Mouse (Mus musculus) liver, adult 2 months (tissue): ENCODE results near the gene Batf. TPM values are rescaled to one million over a fixed set of nuclear protein-coding genes. Genes with fewer than 3 reads are reported as not detected.

Source experiments
- DNase-seq: peaks from one replicate; pipeline ENCODE4 v3.0.0-alpha.2; 2011; ENCODE audit warnings: low read depth, low spot score; ENCODE audit errors: extremely low read depth
- H3K27ac ChIP-seq: fragments of 200-500 bp; replicated peaks from 2 replicates; pipeline ENCODE4 v1.5.1; 2012; ENCODE audit warnings: low read depth, mild to moderate bottlenecking, control low read depth, inconsistent platforms, low read length; ENCODE audit not compliant: insufficient read depth
- H3K27me3 ChIP-seq: fragments of 200-500 bp; 2 replicates; pipeline ENCODE4 v1.6.1; 2012; ENCODE audit warnings: mild to moderate bottlenecking, moderate library complexity, low read length, inconsistent platforms; ENCODE audit not compliant: control insufficient read depth, insufficient read depth
- H3K36me3 ChIP-seq: fragments of 200-500 bp; 2 replicates; pipeline ENCODE4 v1.6.1; 2012; ENCODE audit warnings: low read length, inconsistent platforms; ENCODE audit not compliant: control insufficient read depth, insufficient read depth
- H3K4me1 ChIP-seq: fragments of 200-500 bp; 2 replicates; pipeline ENCODE4 v1.6.1; 2011; ENCODE audit warnings: low read length; ENCODE audit not compliant: control insufficient read depth, insufficient read depth
- H3K4me3 ChIP-seq: fragments of 200-500 bp; 2 replicates; pipeline ENCODE4 v1.5.1; 2011; ENCODE audit warnings: low read depth, mild to moderate bottlenecking, control low read depth, low read length, moderate library complexity; ENCODE audit not compliant: insufficient read depth
- H3K79me2 ChIP-seq: fragments of 200-500 bp; 2 replicates; pipeline ENCODE4 v1.6.1; 2012; ENCODE audit warnings: inconsistent platforms, mild to moderate bottlenecking, low read length, moderate library complexity; ENCODE audit not compliant: control insufficient read depth, insufficient read depth
- H3K9ac ChIP-seq: fragments of 200-500 bp; 2 replicates; pipeline ENCODE4 v1.6.1; 2012; ENCODE audit warnings: low read depth, mild to moderate bottlenecking, control low read depth, inconsistent platforms, low read length
- CTCF ChIP-seq: fragments of 200-500 bp; IDR thresholded peaks from 2 replicates; pipeline ENCODE4 v1.5.1; 2011; ENCODE audit warnings: low read depth, low read length, control low read depth
- POLR2A ChIP-seq: fragments of 200-500 bp; IDR thresholded peaks from 2 replicates; pipeline ENCODE4 v1.6.1; 2011; ENCODE audit warnings: low read length, control low read depth; ENCODE audit not compliant: insufficient read depth; ENCODE audit errors: extremely low read depth
- WGBS: fragments of 180-500 bp; shearing (Covaris S2); methylation state at CpG from one replicate; pipeline ENCODE4 v1.1.7; 2018; 5-methylcytosine and 5-hydroxymethylcytosine counted together
- polyA plus RNA-seq: library from polyadenylated mRNA; depleted of rRNA; stranded (reverse); fragments of >200 nt; gene quantifications from 2 replicates; pipeline ENCODE4 v1.2.3, GENCODE M21; 2012; rRNA removed
- total RNA-seq: library from RNA; depleted of rRNA; stranded (reverse); fragments of >200 nt; gene quantifications from 2 replicates; pipeline ENCODE4 v1.2.3, GENCODE M21; 2014; rRNA removed

Batf gene
- total RNA-seq: 0.74 and 1.8 TPM in 2 replicates
- polyA plus RNA-seq: 0.39 and 0.76 TPM in 2 replicates

GRCm38 (mm10) chr12:85686466-85687216, at the start of gene Batf:
Gene Batf (plus strand): TSS chr12:85686669.
- H3K79me2 ChIP-seq: no peaks in the 10 kb centered on the region
- H3K36me3 ChIP-seq: no peaks in the 10 kb centered on the region
- no peaks in the 10 kb centered on the region for H3K4me1 ChIP-seq
- peak within 1 kb of the TSS; percentile 61 for H3K4me3 ChIP-seq
- peak; percentile 4 for DNase-seq
- 19% methylated on average over 22 of the region's 22 CpGs for WGBS
- H3K27me3 ChIP-seq: no peaks in the 10 kb centered on the region; the same call in 1 of the 2 replicates
- peak within 1 kb of the TSS; percentile 47 for H3K9ac ChIP-seq
- no peak for TF ChIP-seq CTCF
- TF ChIP-seq POLR2A: no peak
- no peak within 1 kb of the TSS; the same call in 1 of the 2 replicates for H3K27ac ChIP-seq

GRCm38 (mm10) chr12:85637932-85638331, 48.5 kb upstream of the Batf start:
- 75% methylated on average over 9 of the region's 9 CpGs for WGBS
- H3K4me3 ChIP-seq: no peak overlapping the region
- H3K79me2 ChIP-seq: no peaks in the 10 kb centered on the region
- H3K9ac ChIP-seq: no peak overlapping the region
- TF ChIP-seq CTCF (no peak), POLR2A (no peak)
- H3K27me3 ChIP-seq: no peaks in the 10 kb centered on the region
- no peak overlapping the region for H3K27ac ChIP-seq
- H3K36me3 ChIP-seq: no peaks in the 10 kb centered on the region
- H3K4me1 ChIP-seq: no peaks in the 10 kb centered on the region
- DNase-seq: no peak

GRCm38 (mm10) chr12:85638541-85639325, 47.7 kb upstream of the Batf start:
- no peaks in the 10 kb centered on the region for H3K4me1 ChIP-seq
- no peak for DNase-seq
- no peaks in the 10 kb centered on the region for H3K27me3 ChIP-seq
- no peaks in the 10 kb centered on the region for H3K36me3 ChIP-seq
- no peak overlapping the region for H3K9ac ChIP-seq
- H3K27ac ChIP-seq: no peak overlapping the region
- 78% methylated on average over 20 of the region's 20 CpGs for WGBS
- H3K79me2 ChIP-seq: no peaks in the 10 kb centered on the region
- TF ChIP-seq CTCF (no peak), POLR2A (no peak)
- no peak overlapping the region for H3K4me3 ChIP-seq

- Histone ChIP-seq H3K9ac (no peak overlapping the region), H3K79me2 (no peaks in the 10 kb centered on the region), H3K4me3 (no peak overlapping the region), H3K27ac (no peak overlapping the region), H3K4me1 (no peaks in the 10 kb centered on the region), H3K27me3 (no peaks in the 10 kb centered on the region), H3K36me3 (no peaks in the 10 kb centered on the region)
- TF ChIP-seq CTCF: no peak
- no peak for TF ChIP-seq POLR2A
- DNase-seq: peak; percentile 20
- WGBS: 23% methylated on average over 12 of the region's 12 CpGs
Measured at GRCm38 (mm10) chr12:85639326-85640008, 47.0 kb upstream of the Batf start.

- Histone ChIP-seq H3K4me1 (no peaks in the 10 kb centered on the region), H3K27me3 (no peaks in the 10 kb centered on the region), H3K9ac (no peak overlapping the region), H3K4me3 (no peak overlapping the region), H3K36me3 (no peaks in the 10 kb centered on the region), H3K27ac (no peak overlapping the region), H3K79me2 (no peaks in the 10 kb centered on the region)
- WGBS: 62% methylated on average over 10 of the region's 10 CpGs
- no peak for DNase-seq
- no peak for TF ChIP-seq POLR2A
- TF ChIP-seq CTCF: no peak
Measured at GRCm38 (mm10) chr12:85640852-85641563, 45.5 kb upstream of the Batf start.
